In genomic region chr16:37796270-37796669, GRCm38 (mm10) we compare ENCODE assay signal across 31 mouse cellular contexts. TPM values are rescaled to one million over a fixed set of nuclear protein-coding genes. Genes with fewer than 3 reads are reported as not detected.
DNase-seq lines count a peak whose midpoint lies in the region; ATAC-seq lines count a peak whose summit lies in the region.
"Had no signal": no experiment of that assay in that cellular context is flagged by ENCODE, and none has a peak within 500 bp of the region (broad histone marks: within the 10 kb centered on the region; RNA-seq: fewer than 3 reads in every experiment).

No protein-coding gene starts in this region.

- peak; percentile 41 for DNase-seq in heart, adult 11 months
- DNase-seq in heart, postnatal 25 days (ENCODE audit: low spot score): no peak
- no peak for DNase-seq in heart, postnatal 14 days
- DNase-seq in cerebellum, postnatal 4 days (ENCODE audit: low spot score in 2 of 2): no peak
- no peak for DNase-seq in left cerebral cortex, adult 11 months (ENCODE audit: low spot score)
- DNase-seq: adrenal gland, postnatal 10 days; adrenal gland, postnatal 36 days; B cell, adult 2 months; cerebellum, adult 2 months; cerebellum, adult 9-11 months; cerebellum, postnatal 25 days; embryo, embryonic 11 days; forebrain, postnatal 0 days; gastrocnemius, adult 2 months; gastrocnemius, postnatal 14 days; heart, adult 18-20 months; heart, postnatal 36 days; kidney, adult 18-20 months; kidney, adult 9 months had no signal

- peak overlapping the region; percentile 8; the same call in 1 of the 2 replicates for H3K9ac ChIP-seq in heart, embryonic 13.5 days
- no peak overlapping the region for H3K9ac ChIP-seq in intestine, embryonic 15.5 days
- H3K9ac ChIP-seq: embryonic facial prominence, embryonic 13.5 days; forebrain, embryonic 13.5 days; forebrain, postnatal 0 days; heart, embryonic 15.5 days; hindbrain, embryonic 13.5 days had no signal

- no peak for ATAC-seq in heart, embryonic 13.5 days (ENCODE audit: extremely low read depth, insufficient number of reproducible peaks, low FRiP score, low TSS enrichment)
- ATAC-seq in intestine, embryonic 15.5 days: peak; percentile 41; the same call in 1 of the 2 replicates
- ATAC-seq: forebrain, embryonic 13.5 days; forebrain, postnatal 0 days; hindbrain, embryonic 16.5 days; Patski had no signal

- no peak overlapping the region for H3K4me3 ChIP-seq in heart, embryonic 13.5 days
- H3K4me3 ChIP-seq in intestine, embryonic 15.5 days (replicated peaks): no peak overlapping the region
- H3K4me3 ChIP-seq: embryonic facial prominence, embryonic 10.5 days; embryonic facial prominence, embryonic 13.5 days; erythroblast, embryonic 14.5 days; forebrain, embryonic 13.5 days; gastrocnemius, adult 2 months; heart, embryonic 15.5 days; hindbrain, embryonic 10.5 days; hindbrain, embryonic 13.5 days had no signal

- 44% methylated on average over 11 of the region's 11 CpGs for WGBS in heart, embryonic 13.5 days
- WGBS in intestine, embryonic 15.5 days: 82% methylated on average over 11 of the region's 11 CpGs

- peaks cover 54% of the 10 kb centered on the region for H3K36me3 ChIP-seq in heart, embryonic 13.5 days
- H3K36me3 ChIP-seq in intestine, embryonic 15.5 days: no peaks in the 10 kb centered on the region; the same call in 1 of the 2 replicates

- peak overlapping the region; percentile 54 for H3K27ac ChIP-seq in heart, embryonic 13.5 days (replicated peaks)
- H3K27ac ChIP-seq in intestine, embryonic 15.5 days: no peak overlapping the region
- H3K27ac ChIP-seq: embryonic facial prominence, embryonic 10.5 days; embryonic facial prominence, embryonic 13.5 days; forebrain, embryonic 13.5 days; gastrocnemius, adult 2 months; heart, embryonic 15.5 days; hindbrain, embryonic 10.5 days; hindbrain, embryonic 13.5 days had no signal

- peak overlapping the region; percentile 10; the same call in 1 of the 2 replicates for H3K4me2 ChIP-seq in heart, embryonic 13.5 days
- H3K4me2 ChIP-seq in intestine, embryonic 15.5 days (replicated peaks): no peak overlapping the region
- H3K4me2 ChIP-seq: embryonic facial prominence, embryonic 13.5 days; forebrain, embryonic 13.5 days; heart, embryonic 15.5 days; hindbrain, embryonic 13.5 days had no signal

- H3K4me1 ChIP-seq in heart, embryonic 13.5 days: peaks cover 43% of the 10 kb centered on the region
- H3K4me1 ChIP-seq in intestine, embryonic 15.5 days (replicated peaks): peaks cover 2% of the 10 kb centered on the region; the same call in 1 of the 2 replicates
- H3K4me1 ChIP-seq: embryonic facial prominence, embryonic 10.5 days had no signal

- H3K9me3 ChIP-seq in heart, embryonic 13.5 days: no peaks in the 10 kb centered on the region
- H3K9me3 ChIP-seq in intestine, embryonic 15.5 days: no peaks in the 10 kb centered on the region
- H3K9me3 ChIP-seq: embryonic facial prominence, embryonic 10.5 days; embryonic facial prominence, embryonic 13.5 days; forebrain, embryonic 13.5 days; heart, embryonic 15.5 days; hindbrain, embryonic 10.5 days; hindbrain, embryonic 13.5 days had no signal

- intact Hi-C loops in heart, postnatal 25 days (cut with DNase I): no loop called here
- intact Hi-C loops in heart, postnatal 14 days (cut with DNase I): no loop called here

- H3K27me3 ChIP-seq in heart, embryonic 13.5 days (replicated peaks): no peaks in the 10 kb centered on the region
- H3K27me3 ChIP-seq in intestine, embryonic 15.5 days (replicated peaks): no peaks in the 10 kb centered on the region
- H3K27me3 ChIP-seq: CH12.LX; embryonic facial prominence, embryonic 13.5 days; forebrain, embryonic 13.5 days; heart, embryonic 15.5 days; hindbrain, embryonic 13.5 days; Patski had no signal

RNA-seq across cellular contexts. Expression of gene Fstl1, which starts 19.6 kb away (rescaled TPM):
- 100 to 1,000 TPM; 107 to 122 TPM for total RNA-seq in heart, postnatal 25 days (2021)
- polyA plus RNA-seq in heart, embryonic 13.5 days (2015; fragmentation: Nextera tagmentation; extraction: Ambion mirVana): 429 and 466 TPM in 2 replicates
- 100 to 1,000 TPM; 221 to 228 TPM for total RNA-seq in heart, postnatal 14 days (2021)
- polyA plus RNA-seq in intestine, embryonic 15.5 days (2015; fragmentation: Nextera tagmentation; extraction: Ambion mirVana): 232 and 269 TPM in 2 replicates
